Comparison of ENCODE assay signal across 8 mouse cellular contexts in genomic region chr4:139641829-139642425, GRCm38 (mm10). TPM values are rescaled to one million over a fixed set of nuclear protein-coding genes. Genes with fewer than 3 reads are reported as not detected.
DNase-seq lines count a peak whose midpoint lies in the region; ATAC-seq and TF ChIP-seq lines count a peak whose summit lies in the region.

No protein-coding gene starts in this region.

- no peak overlapping the region for H3K27ac ChIP-seq in lung, embryonic 14.5 days (ENCODE audit: low read depth)
- no peak overlapping the region for H3K27ac ChIP-seq in hindbrain, postnatal 0 days
- H3K27ac ChIP-seq in neural tube, embryonic 15.5 days (replicated peaks) = no peak overlapping the region

- no peaks in the 10 kb centered on the region for H3K4me1 ChIP-seq in lung, embryonic 14.5 days (ENCODE audit: insufficient read depth)
- H3K4me1 ChIP-seq in hindbrain, postnatal 0 days (ENCODE audit: insufficient read depth, low read length) = 0 out of 2 replicates have a peak, but pooled peaks cover 4% of the 10 kb centered on the region
- peaks cover 30% of the 10 kb centered on the region for H3K4me1 ChIP-seq in neural tube, embryonic 15.5 days

- peak; percentile 66 for DNase-seq in lung, embryonic 14.5 days
- DNase-seq in lung, postnatal 25 days (ENCODE audit: low spot score) = no peak
- peak; percentile 46 for DNase-seq in embryo, embryonic 9.5 days (ENCODE audit: extremely low spot score)
- DNase-seq in hindbrain, postnatal 0 days (ENCODE audit: low spot score) = peak; percentile 33
- no peak for DNase-seq in spleen, postnatal 14 days (ENCODE audit: low spot score in 2 of 2)
- no peak for DNase-seq in right cerebral cortex, postnatal 25 days
- DNase-seq in layer of hippocampus, postnatal 25 days (ENCODE audit: extremely low spot score in 1 of 2, low spot score in 1 of 2) = no peak

- no peaks in the 10 kb centered on the region for H3K9me3 ChIP-seq in lung, embryonic 14.5 days (ENCODE audit: low read depth, low read length)
- H3K9me3 ChIP-seq in hindbrain, postnatal 0 days (ENCODE audit: low read length) = no peaks in the 10 kb centered on the region
- H3K9me3 ChIP-seq in neural tube, embryonic 15.5 days (replicated peaks) = no peaks in the 10 kb centered on the region

- H3K36me3 ChIP-seq in lung, embryonic 14.5 days (ENCODE audit: insufficient read depth) = peaks cover 15% of the 10 kb centered on the region; the same call in 1 of the 2 replicates
- H3K36me3 ChIP-seq in hindbrain, postnatal 0 days (ENCODE audit: insufficient read depth, low read length) = peaks cover 31% of the 10 kb centered on the region
- H3K36me3 ChIP-seq in neural tube, embryonic 15.5 days = peaks cover 31% of the 10 kb centered on the region

- H3K9ac ChIP-seq in lung, embryonic 14.5 days = peak overlapping the region; percentile 21; the same call in 1 of the 2 replicates
- no peak overlapping the region for H3K9ac ChIP-seq in hindbrain, postnatal 0 days (replicated peaks; ENCODE audit: low read length)
- no peak overlapping the region; the same call in 1 of the 2 replicates for H3K9ac ChIP-seq in neural tube, embryonic 15.5 days (replicated peaks)

- H3K27me3 ChIP-seq in lung, embryonic 14.5 days (ENCODE audit: insufficient read depth, low read length) = 0 out of 2 replicates have a peak, but pooled peaks cover 4% of the 10 kb centered on the region
- 0 out of 2 replicates have a peak, but pooled peaks cover 4% of the 10 kb centered on the region for H3K27me3 ChIP-seq in hindbrain, postnatal 0 days (ENCODE audit: insufficient read depth, low read length)
- H3K27me3 ChIP-seq in neural tube, embryonic 15.5 days (replicated peaks) = peaks cover 26% of the 10 kb centered on the region; the same call in 1 of the 2 replicates

- ATAC-seq in lung, embryonic 14.5 days (ENCODE audit: insufficient read depth) = peak; percentile 60; the same call in 1 of the 2 replicates
- peak; percentile 33; the same call in 1 of the 2 replicates for ATAC-seq in hindbrain, postnatal 0 days
- ATAC-seq in neural tube, embryonic 15.5 days (ENCODE audit: low FRiP score) = no peak; the same call in 1 of the 2 replicates

- H3K4me3 ChIP-seq in lung, embryonic 14.5 days (ENCODE audit: low read depth, low read length) = peak overlapping the region; percentile 23
- peak overlapping the region; percentile 13; the same call in 1 of the 2 replicates for H3K4me3 ChIP-seq in hindbrain, postnatal 0 days (ENCODE audit: low read length)
- peak overlapping the region; percentile 10; the same call in 1 of the 2 replicates for H3K4me3 ChIP-seq in neural tube, embryonic 15.5 days (replicated peaks)

- WGBS in lung, embryonic 14.5 days = 2% methylated on average over 30 of the region's 30 CpGs
- 17% methylated on average over 30 of the region's 30 CpGs for whole genome bisulfite sequencing in hindbrain, postnatal 0 days
- 7% methylated on average over 26 of the region's 30 CpGs for WGBS in neural tube, embryonic 15.5 days

- peak overlapping the region; percentile 60 for H3K4me2 ChIP-seq in lung, embryonic 14.5 days
- H3K4me2 ChIP-seq in hindbrain, postnatal 0 days (ENCODE audit: low read depth, low read length) = peak overlapping the region; percentile 40
- H3K4me2 ChIP-seq in neural tube, embryonic 15.5 days = peak overlapping the region; percentile 48

- no peak for TF ChIP-seq CTCF in lung, embryonic 14.5 days (IDR thresholded peaks at IDR 0.05; ENCODE audit: low read depth)
- TF ChIP-seq CTCF in hindbrain, postnatal 0 days (IDR thresholded peaks at IDR 0.05; ENCODE audit: low read depth) = no peak

RNA-seq across cellular contexts. Expression of gene Tas1r2, which starts 11.4 kb away (rescaled TPM):
- not detected in 2 replicates for polyA plus RNA-seq in lung, embryonic 14.5 days (2014; fragmentation: Nextera tagmentation; extraction: Ambion mirVana)
- total RNA-seq in hindbrain, postnatal 0 days (2014; rRNA removed) = not detected in 2 replicates
- polyA plus RNA-seq in hindbrain, postnatal 0 days (2015; fragmentation: Nextera tagmentation; extraction: Ambion mirVana) = not detected in 2 replicates
- not detected in 2 replicates for polyA plus RNA-seq in neural tube, embryonic 15.5 days (2015; fragmentation: Nextera tagmentation; extraction: Ambion mirVana)
- total RNA-seq in layer of hippocampus, postnatal 25 days (2021) = not detected

RNA-seq across cellular contexts. Expression of gene Aldh4a1, which starts 19.3 kb away (rescaled TPM):
- 11.7 and 13.8 TPM in 2 replicates for polyA plus RNA-seq in lung, embryonic 14.5 days (2014; fragmentation: Nextera tagmentation; extraction: Ambion mirVana)
- 30.0 and 43.3 TPM in 2 replicates for total RNA-seq in hindbrain, postnatal 0 days (2014; rRNA removed)
- 26.6 and 27.6 TPM in 2 replicates for polyA plus RNA-seq in hindbrain, postnatal 0 days (2015; fragmentation: Nextera tagmentation; extraction: Ambion mirVana)
- 29.5 and 34.9 TPM in 2 replicates for polyA plus RNA-seq in neural tube, embryonic 15.5 days (2015; fragmentation: Nextera tagmentation; extraction: Ambion mirVana)
- total RNA-seq in layer of hippocampus, postnatal 25 days (2021) = 10 to 100 TPM; 18.0 to 20.2 TPM

RNA-seq across cellular contexts. Expression of gene Gm21969, which starts 38.9 kb away (rescaled TPM):
- not detected in 2 replicates for polyA plus RNA-seq in lung, embryonic 14.5 days (2014; fragmentation: Nextera tagmentation; extraction: Ambion mirVana)
- total RNA-seq in hindbrain, postnatal 0 days (2014; rRNA removed) = not detected in 2 replicates
- polyA plus RNA-seq in hindbrain, postnatal 0 days (2015; fragmentation: Nextera tagmentation; extraction: Ambion mirVana) = not detected in 2 replicates
- polyA plus RNA-seq in neural tube, embryonic 15.5 days (2015; fragmentation: Nextera tagmentation; extraction: Ambion mirVana) = not detected in 2 replicates
- total RNA-seq in layer of hippocampus, postnatal 25 days (2021) = not detected

Comparison
In these comparisons a context has a peak if more than half of its experiments do, and no peak if none do; other contexts are left out.
1. DNase-seq: peak in lung, embryonic 14.5 days (single experiment), embryo, embryonic 9.5 days (single experiment) and hindbrain, postnatal 0 days (single experiment); none in lung, postnatal 25 days (single experiment), spleen, postnatal 14 days (0 of 2), right cerebral cortex, postnatal 25 days (single experiment) and layer of hippocampus, postnatal 25 days (0 of 2).
2. Peak in every context shown above with its lines, with median percentiles within 50 percentile points of each other: H3K4me2 ChIP-seq and H3K4me3 ChIP-seq.